Mouse (Mus musculus): Measurements from ENCODE around the gene Gm20219. TPM values are rescaled to one million over a fixed set of nuclear protein-coding genes. Genes with fewer than 3 reads are reported as not detected.

Gene Gm20219
- polyA plus RNA-seq, 1 experiment from 2014 or later, result 0.23 TPM

DNA sequence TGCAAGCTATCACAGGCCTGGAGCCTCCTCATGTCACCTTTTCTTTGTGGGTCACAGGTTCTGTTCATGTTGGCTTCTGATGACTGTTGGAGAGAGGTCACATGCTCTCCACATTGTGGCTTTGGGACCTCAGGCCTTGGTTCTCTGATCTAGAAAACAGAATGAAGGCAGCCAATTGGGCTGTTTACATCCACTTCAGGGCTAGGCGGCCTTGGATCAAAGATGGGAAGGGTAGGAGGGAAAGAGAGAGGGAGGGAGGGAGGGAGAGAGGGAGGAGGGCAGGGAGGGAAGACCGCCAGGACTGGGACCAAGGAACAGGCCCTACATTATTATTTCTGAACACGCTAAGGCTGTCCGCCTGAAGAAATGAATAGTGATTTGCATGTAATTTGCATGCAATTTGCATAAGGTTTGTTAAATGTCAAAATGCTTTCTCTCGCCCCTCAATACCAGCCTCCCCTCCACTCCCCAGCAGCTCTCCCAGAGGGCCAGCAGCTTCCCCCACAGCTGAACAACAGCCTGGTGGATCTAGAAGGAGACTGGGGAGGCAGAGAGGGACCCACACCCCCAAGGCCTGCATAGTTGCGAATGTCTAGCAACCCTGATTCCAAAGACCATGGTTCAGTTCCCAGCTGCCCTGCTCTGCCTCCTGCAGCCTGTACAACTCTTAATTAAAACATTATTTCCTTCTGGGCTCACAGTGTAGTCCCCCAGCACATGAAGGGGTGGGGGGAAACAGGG is 2.2 kb downstream of the Gm20219 start:
- no peak overlapping the region for H3K9ac ChIP-seq
- no peak overlapping the region for H3K27ac ChIP-seq
- no peaks in the 10 kb centered on the region for H3K9me3 ChIP-seq (replicated peaks)
- H3K27me3 ChIP-seq, result no peaks in the 10 kb centered on the region
- H3K4me1 ChIP-seq (replicated peaks), result peaks cover 4% of the 10 kb centered on the region
- 82% methylated on average over 6 of the region's 6 CpGs for WGBS
- H3K4me3 ChIP-seq, result no peak overlapping the region
- no peaks in the 10 kb centered on the region for H3K36me3 ChIP-seq
- no peak overlapping the region for H3K4me2 ChIP-seq
- no peak for ATAC-seq (replicated peaks; ENCODE audit: insufficient number of reproducible peaks, insufficient read depth, low FRiP score, low read depth)

DNA sequence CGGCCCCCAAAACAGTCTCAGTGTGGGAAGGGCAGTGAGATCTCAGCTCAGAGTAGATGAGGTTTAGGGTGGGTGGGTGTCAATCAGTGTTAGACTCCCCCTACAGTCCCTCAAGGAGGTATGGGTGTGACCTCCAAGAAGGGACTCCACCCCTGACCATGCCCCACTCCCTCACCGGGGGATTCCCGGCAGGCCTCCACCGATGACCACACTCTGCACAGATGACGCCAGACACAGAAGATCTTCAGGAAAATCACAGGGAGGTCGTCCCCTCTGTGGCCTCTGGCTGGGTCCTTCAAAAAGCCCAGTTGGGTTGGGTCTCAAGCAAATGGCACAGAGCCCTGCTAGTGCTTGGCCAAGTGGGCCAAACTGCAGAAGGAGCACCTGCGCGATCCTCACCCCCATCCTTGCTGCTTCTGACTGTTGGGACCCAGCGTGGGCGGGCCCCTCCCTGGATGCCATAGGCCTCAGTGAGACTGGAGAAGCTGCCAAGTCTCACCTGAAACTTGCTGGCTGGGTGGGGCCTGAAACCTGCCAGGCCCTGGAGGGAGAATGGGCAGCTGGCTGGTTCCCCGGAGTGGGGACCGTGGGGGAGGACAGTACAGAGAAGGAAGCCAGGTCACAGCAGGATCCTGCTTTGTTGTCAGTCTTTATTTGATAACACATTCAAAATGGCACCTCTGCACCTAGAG is 3.3 kb downstream of the Gm20219 start:
- no peak overlapping the region for H3K27ac ChIP-seq
- H3K4me2 ChIP-seq, result no peak overlapping the region
- H3K36me3 ChIP-seq, result no peaks in the 10 kb centered on the region
- no peaks in the 10 kb centered on the region for H3K27me3 ChIP-seq
- no peak for ATAC-seq (replicated peaks; ENCODE audit: insufficient number of reproducible peaks, insufficient read depth, low FRiP score, low read depth)
- no peak overlapping the region for H3K4me3 ChIP-seq
- no peaks in the 10 kb centered on the region for H3K9me3 ChIP-seq (replicated peaks)
- peaks cover 4% of the 10 kb centered on the region for H3K4me1 ChIP-seq (replicated peaks)
- no peak overlapping the region for H3K9ac ChIP-seq
- 73% methylated on average over 12 of the region's 12 CpGs for WGBS

DNA sequence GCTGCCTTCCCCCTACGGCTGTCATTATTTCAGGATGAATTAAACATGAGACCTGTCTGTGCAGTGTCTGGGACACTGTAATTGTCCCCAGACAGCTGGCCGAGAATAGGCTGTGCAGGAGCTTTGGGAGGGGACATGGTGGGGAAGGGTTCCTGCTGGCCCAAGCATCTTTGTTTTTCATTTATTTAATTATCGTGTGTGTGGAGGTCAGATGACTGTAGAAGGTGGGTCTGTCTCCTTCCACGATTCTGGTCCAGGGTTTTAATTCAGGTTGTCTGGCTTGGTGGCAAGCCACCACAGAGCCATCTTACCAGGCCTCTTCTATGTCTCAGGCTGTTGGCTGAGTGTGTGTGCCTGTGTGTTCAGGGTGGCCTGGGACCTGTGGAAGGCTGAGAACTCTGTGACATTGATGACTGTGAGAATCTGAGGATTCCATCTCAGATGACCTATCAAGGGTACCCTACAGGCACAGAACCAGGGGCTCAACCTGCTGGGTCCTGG is 5.5 kb downstream of the Gm20219 start:
- no peak overlapping the region for H3K4me2 ChIP-seq
- ATAC-seq (replicated peaks; ENCODE audit: insufficient number of reproducible peaks, insufficient read depth, low FRiP score, low read depth), result no peak
- peaks cover 4% of the 10 kb centered on the region for H3K4me1 ChIP-seq (replicated peaks)
- no peak overlapping the region for H3K9ac ChIP-seq
- H3K9me3 ChIP-seq (replicated peaks), result no peaks in the 10 kb centered on the region
- WGBS, result 64% methylated on average over 4 of the region's 4 CpGs
- H3K36me3 ChIP-seq, result no peaks in the 10 kb centered on the region
- H3K4me3 ChIP-seq, result no peak overlapping the region
- no peak overlapping the region for H3K27ac ChIP-seq
- H3K27me3 ChIP-seq, result no peaks in the 10 kb centered on the region

DNA sequence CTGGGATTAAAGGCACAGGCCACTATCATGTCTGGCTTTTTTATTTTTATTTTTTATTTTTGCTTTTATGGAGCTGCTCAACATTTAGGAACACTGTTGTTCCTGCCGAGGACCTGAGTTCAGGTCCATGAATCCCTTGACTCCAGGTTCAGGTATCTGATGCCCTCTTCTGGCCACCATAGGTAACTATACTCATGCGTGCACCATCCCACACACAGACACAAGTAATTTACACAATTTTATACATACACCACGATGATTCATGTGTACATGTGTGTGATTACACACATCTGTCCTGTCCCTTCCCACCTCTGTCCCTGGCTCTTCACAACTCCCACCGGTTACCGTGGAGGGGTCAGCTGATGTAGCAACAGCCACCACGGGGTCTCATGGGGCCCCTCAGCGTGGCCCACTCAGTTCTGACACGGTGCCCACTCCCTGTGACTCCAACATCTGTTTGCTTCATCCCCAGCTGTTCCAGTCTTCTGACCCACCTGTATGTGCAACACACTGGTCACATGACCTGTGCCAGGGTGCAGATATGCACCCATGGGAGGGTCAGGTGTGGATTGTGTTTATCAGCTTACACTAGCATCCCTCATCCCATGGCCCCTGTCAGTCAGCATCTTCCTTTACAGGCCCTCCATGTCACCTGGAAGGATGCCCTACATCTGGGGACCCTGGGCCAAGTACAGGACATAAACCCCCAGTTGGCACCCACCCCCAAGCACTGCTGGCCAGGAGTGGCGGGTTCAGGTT is 6.2 kb downstream of the Gm20219 start:
- no peak for ATAC-seq (replicated peaks; ENCODE audit: insufficient number of reproducible peaks, insufficient read depth, low FRiP score, low read depth)
- Histone ChIP-seq H3K4me2 (no peak overlapping the region), H3K4me1 (replicated peaks) (peaks cover 4% of the 10 kb centered on the region), H3K9ac (no peak overlapping the region), H3K4me3 (no peak overlapping the region), H3K36me3 (no peaks in the 10 kb centered on the region), H3K27me3 (no peaks in the 10 kb centered on the region), H3K9me3 (replicated peaks) (no peaks in the 10 kb centered on the region), H3K27ac (no peak overlapping the region)
- WGBS, result 67% methylated on average over 9 of the region's 9 CpGs

DNA sequence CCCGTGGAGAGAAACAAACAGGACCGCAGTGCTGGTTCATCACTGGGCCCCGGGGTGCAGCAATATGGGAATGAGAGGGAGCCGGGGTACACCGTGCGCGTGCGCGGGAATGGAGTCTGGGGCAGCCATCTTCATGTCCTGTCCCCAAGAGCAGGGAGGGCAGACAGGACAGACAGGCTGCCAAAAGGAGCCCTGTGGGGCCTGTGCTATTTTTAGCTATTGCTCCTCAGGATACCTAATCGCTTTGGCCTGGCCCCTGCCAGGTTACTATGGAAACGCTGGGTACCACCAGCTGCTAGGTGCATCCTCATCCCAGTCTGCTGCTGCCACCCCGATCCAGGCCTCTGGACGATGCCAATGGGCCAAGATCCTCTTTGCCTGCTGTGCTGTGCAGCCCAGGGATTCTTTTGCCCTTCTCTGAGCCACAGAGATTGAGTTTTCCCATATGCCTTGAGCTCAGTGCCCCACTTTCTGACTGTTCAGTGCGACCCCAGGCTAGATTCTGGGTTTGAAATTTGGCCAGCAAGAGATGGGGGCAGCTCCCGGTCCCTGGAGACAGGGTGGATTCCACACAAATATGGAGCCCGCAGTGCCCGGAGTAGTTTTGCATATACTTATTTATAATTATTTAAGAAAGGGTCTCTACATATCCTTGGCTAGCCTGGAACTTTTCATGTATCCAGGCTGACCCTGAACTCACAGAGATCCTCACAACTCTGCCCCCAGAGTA is 6.9 kb downstream of the Gm20219 start:
- ATAC-seq (replicated peaks; ENCODE audit: insufficient number of reproducible peaks, insufficient read depth, low FRiP score, low read depth), result no peak
- H3K36me3 ChIP-seq, result no peaks in the 10 kb centered on the region
- H3K4me2 ChIP-seq, result no peak overlapping the region
- 61% methylated on average over 17 of the region's 17 CpGs for WGBS
- no peak overlapping the region for H3K27ac ChIP-seq
- no peaks in the 10 kb centered on the region for H3K9me3 ChIP-seq (replicated peaks)
- peaks cover 4% of the 10 kb centered on the region for H3K4me1 ChIP-seq (replicated peaks)
- H3K9ac ChIP-seq, result no peak overlapping the region
- no peak overlapping the region for H3K4me3 ChIP-seq
- H3K27me3 ChIP-seq, result no peaks in the 10 kb centered on the region

DNA sequence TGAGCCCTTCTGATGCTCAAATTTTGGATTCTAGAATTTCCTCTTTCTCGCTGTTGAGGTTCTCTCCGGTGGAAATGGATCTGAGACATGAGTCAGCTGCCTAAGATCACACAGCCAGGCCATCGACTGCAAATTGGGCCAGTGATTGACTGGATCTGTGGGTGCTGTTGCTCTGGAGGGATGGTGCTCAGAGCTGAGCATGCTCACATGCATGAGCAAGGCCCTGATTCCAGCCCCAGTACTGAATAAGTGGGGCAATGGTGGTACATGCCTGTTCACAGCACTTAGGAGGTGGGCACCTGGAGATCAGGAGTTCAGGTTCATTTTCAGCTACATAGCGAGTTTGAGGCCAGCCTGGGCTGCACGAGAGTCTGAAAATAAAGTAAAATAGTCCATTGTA is 7.6 kb downstream of the Gm20219 start:
- no peak for ATAC-seq (replicated peaks; ENCODE audit: insufficient number of reproducible peaks, insufficient read depth, low FRiP score, low read depth)
- Histone ChIP-seq H3K9me3 (replicated peaks) (no peaks in the 10 kb centered on the region), H3K9ac (no peak overlapping the region), H3K4me2 (no peak overlapping the region), H3K27me3 (no peaks in the 10 kb centered on the region), H3K36me3 (no peaks in the 10 kb centered on the region), H3K27ac (no peak overlapping the region), H3K4me1 (replicated peaks) (peaks cover 4% of the 10 kb centered on the region), H3K4me3 (no peak overlapping the region)
- 77% methylated on average over 5 of the region's 5 CpGs for WGBS

DNA sequence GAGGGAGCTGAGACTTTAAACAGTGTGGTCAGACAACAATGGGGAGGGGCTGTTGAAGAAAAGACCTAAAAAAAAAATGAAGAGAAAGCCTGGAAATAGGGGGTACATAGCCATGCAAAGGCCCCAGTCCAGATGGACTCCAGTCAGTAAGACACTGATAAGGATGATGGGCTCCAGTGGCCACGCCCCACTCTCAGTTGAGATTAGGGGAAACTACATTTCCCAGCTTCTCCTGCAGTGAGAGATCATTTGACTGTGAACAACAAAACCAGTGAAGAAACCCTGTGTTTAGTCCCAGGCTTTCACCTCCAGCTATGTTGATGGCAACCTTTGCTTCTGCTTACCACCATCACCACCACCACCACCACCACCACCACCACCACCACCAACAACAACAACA is 8.2 kb downstream of the Gm20219 start:
- WGBS, result 60% methylated on average over 1 of the region's 1 CpGs
- no peak for ATAC-seq (replicated peaks; ENCODE audit: insufficient number of reproducible peaks, insufficient read depth, low FRiP score, low read depth)

DNA sequence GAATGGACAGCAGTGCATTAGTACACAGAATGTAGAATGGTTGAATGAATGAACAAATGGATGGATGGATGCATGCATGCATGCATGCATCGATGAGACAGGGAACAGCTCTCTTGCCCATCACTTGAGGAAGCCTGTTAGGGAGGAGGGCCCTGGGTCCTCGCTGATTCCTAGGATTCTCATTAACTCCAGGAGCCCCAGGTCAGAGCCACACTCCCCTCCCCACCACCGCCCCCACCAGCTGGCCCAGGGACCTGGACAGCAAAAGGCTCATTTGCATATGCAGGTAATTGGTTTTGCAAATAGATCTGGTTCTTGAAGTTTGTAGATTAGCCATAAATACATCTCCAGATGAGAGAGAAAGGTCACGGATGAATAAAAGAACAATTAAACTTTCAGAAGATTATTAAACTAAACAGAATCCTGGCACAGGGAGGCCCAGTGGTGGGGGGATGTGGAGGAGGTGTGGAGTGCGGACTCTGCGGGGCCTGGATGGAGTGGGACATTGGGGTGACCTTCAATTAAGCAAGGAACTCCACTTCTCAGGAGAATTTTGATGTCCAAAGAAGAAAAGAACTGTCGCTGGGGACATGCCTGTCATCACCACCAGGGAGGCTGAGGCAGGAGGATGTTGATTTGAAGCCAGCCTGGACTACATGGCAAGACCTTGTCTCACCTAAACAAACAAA is 9.3 kb downstream of the Gm20219 start:
- no peak overlapping the region for H3K27ac ChIP-seq
- 78% methylated on average over 7 of the region's 7 CpGs for WGBS
- H3K4me2 ChIP-seq, result no peak overlapping the region
- H3K4me3 ChIP-seq, result no peak overlapping the region
- H3K36me3 ChIP-seq, result no peaks in the 10 kb centered on the region
- H3K9me3 ChIP-seq (replicated peaks), result no peaks in the 10 kb centered on the region
- ATAC-seq (replicated peaks; ENCODE audit: insufficient number of reproducible peaks, insufficient read depth, low FRiP score, low read depth), result no peak
- H3K9ac ChIP-seq, result no peak overlapping the region
- peaks cover 4% of the 10 kb centered on the region for H3K4me1 ChIP-seq (replicated peaks)
- H3K27me3 ChIP-seq, result no peaks in the 10 kb centered on the region

More for the DNA sequence above, 8.2 kb downstream of the Gm20219 start:
- Histone ChIP-seq H3K27ac (no peak overlapping the region), H3K27me3 (no peaks in the 10 kb centered on the region), H3K4me1 (replicated peaks) (peaks cover 4% of the 10 kb centered on the region), H3K4me3 (no peak overlapping the region), H3K9ac (no peak overlapping the region), H3K36me3 (no peaks in the 10 kb centered on the region), H3K9me3 (replicated peaks) (no peaks in the 10 kb centered on the region), H3K4me2 (no peak overlapping the region)

DNA sequence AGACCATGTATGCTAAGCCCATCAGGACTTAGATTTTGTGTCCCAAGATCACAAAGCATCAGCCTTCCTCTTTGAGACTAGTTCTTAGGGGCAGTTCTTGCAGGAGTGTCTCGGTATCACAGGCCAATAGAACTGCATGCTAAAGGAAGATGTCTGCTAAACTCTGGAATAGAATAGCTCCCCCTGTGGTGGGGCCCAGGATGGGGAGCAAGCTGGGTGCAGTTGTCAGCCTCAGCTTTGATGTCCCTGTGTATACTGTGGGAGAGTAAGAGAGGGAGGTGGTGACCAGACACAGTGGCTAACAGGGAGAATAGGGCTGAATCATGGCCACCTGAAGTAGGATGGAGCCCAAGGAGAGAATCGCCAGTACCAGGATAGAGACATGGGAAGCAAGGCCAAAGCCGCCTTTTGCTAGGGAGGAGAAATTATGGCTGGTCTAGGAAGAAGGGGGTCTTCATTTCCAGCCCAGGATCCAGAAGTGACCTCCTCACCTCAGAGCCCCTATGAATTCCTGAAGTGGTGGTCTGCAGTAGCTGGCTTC is 10.4 kb downstream of the Gm20219 start:
- Histone ChIP-seq H3K4me3 (no peak overlapping the region), H3K27ac (no peak overlapping the region), H3K36me3 (no peaks in the 10 kb centered on the region), H3K4me1 (replicated peaks) (peaks cover 4% of the 10 kb centered on the region), H3K4me2 (no peak overlapping the region), H3K9me3 (replicated peaks) (no peaks in the 10 kb centered on the region), H3K9ac (no peak overlapping the region), H3K27me3 (no peaks in the 10 kb centered on the region)
- 77% methylated on average over 3 of the region's 3 CpGs for WGBS
- no peak for ATAC-seq (replicated peaks; ENCODE audit: insufficient number of reproducible peaks, insufficient read depth, low FRiP score, low read depth)

DNA sequence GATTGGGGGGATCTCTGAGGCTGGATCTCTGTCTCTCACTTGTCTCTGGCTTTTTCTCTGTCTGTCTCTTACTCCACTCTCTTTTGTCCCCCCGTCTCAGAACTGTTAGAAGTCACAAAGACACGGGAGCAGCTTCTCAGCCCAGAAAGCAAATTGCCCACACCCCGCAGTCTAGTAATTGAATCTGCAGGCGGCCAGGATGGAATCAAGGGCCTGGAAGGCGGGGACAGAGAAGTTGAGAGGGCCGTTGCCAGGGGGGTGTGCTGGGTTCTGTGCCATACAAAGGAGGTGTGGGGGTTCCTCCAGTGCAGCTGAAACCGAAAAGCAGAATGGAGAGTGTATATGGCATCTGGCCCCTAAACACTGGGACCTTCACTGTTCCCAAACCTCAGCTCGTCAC is 11.5 kb downstream of the Gm20219 start:
- H3K4me1 ChIP-seq (replicated peaks), result peaks cover 4% of the 10 kb centered on the region
- ATAC-seq (replicated peaks; ENCODE audit: insufficient number of reproducible peaks, insufficient read depth, low FRiP score, low read depth), result no peak
- H3K4me2 ChIP-seq, result no peak overlapping the region
- no peak overlapping the region for H3K9ac ChIP-seq
- H3K27me3 ChIP-seq, result no peaks in the 10 kb centered on the region
- no peak overlapping the region for H3K27ac ChIP-seq
- no peak overlapping the region for H3K4me3 ChIP-seq
- H3K9me3 ChIP-seq (replicated peaks), result no peaks in the 10 kb centered on the region
- no peaks in the 10 kb centered on the region for H3K36me3 ChIP-seq
- 52% methylated on average over 8 of the region's 8 CpGs for WGBS

Measured in heart, embryonic 15.5 days (tissue).